Comparison of ENCODE assay signal across 23 mouse cellular contexts in genomic region chr6:135187076-135187917, GRCm38 (mm10). TPM values are rescaled to one million over a fixed set of nuclear protein-coding genes. Genes with fewer than 3 reads are reported as not detected.
DNase-seq lines count a peak whose midpoint lies in the region; ATAC-seq lines count a peak whose summit lies in the region.
"Had no signal": no experiment of that assay in that cellular context is flagged by ENCODE, and none has a peak within 500 bp of the region (broad histone marks: within the 10 kb centered on the region; RNA-seq: fewer than 3 reads in every experiment).

No protein-coding gene starts in this region.

- no peak for ATAC-seq in forebrain, embryonic 14.5 days
- ATAC-seq: forebrain, embryonic 16.5 days; hindbrain, embryonic 16.5 days; inflammation-experienced regulatory T-cells, adult 6 months; intestine, postnatal 0 days had no signal

- DNase-seq in 3134 (ENCODE audit: extremely low read depth, insufficient read length, low spot score) (peak; percentile 59), 3T3-L1 (ENCODE audit: low read depth, low spot score) (peak; percentile 91), NIH3T3 (ENCODE audit: low read depth) (peak; percentile 81)
- DNase-seq in fibroblast of lung, adult 2 months (ENCODE audit: low read depth), result peak; percentile 9
- no peak for DNase-seq in hindbrain, embryonic 10.5 days (ENCODE audit: low spot score)
- DNase-seq in forebrain, embryonic 14.5 days (ENCODE audit: low spot score), result no peak
- no peak for DNase-seq in heart, postnatal 25 days (ENCODE audit: low spot score)
- DNase-seq: adrenal gland, postnatal 10 days; cerebellum, adult 11-12 months; cerebellum, adult 9-10 months; cerebellum, postnatal 25 days; gastrocnemius, postnatal 14 days; heart, adult 2 months; heart, postnatal 36 days; kidney, adult 9 months had no signal

- peaks cover 5% of the 10 kb centered on the region; the same call in 1 of the 2 replicates for H3K27me3 ChIP-seq in hindbrain, embryonic 10.5 days (ENCODE audit: insufficient read depth, poor library complexity, severe bottlenecking)
- no peaks in the 10 kb centered on the region for H3K27me3 ChIP-seq in forebrain, embryonic 14.5 days (replicated peaks; ENCODE audit: control insufficient read depth, insufficient read depth, low read length)
- H3K27me3 ChIP-seq: CH12.LX; embryonic facial prominence, embryonic 12.5 days; hindbrain, embryonic 12.5 days had no signal

- H3K4me3 ChIP-seq in hindbrain, embryonic 10.5 days, result no peak overlapping the region
- H3K4me3 ChIP-seq in forebrain, embryonic 14.5 days (ENCODE audit: low read depth, low read length), result no peak overlapping the region
- H3K4me3 ChIP-seq: embryonic facial prominence, embryonic 12.5 days; heart, adult 2 months; hindbrain, embryonic 12.5 days had no signal

- H3K4me1 ChIP-seq in hindbrain, embryonic 10.5 days (replicated peaks), result peaks cover 19% of the 10 kb centered on the region
- H3K4me1 ChIP-seq in forebrain, embryonic 14.5 days (ENCODE audit: control insufficient read depth, insufficient read depth, low read length), result no peaks in the 10 kb centered on the region
- H3K4me1 ChIP-seq: embryonic facial prominence, embryonic 12.5 days had no signal

- no peaks in the 10 kb centered on the region for H3K36me3 ChIP-seq in hindbrain, embryonic 10.5 days
- H3K36me3 ChIP-seq in forebrain, embryonic 14.5 days (ENCODE audit: control insufficient read depth, insufficient read depth, low read length), result no peaks in the 10 kb centered on the region
- H3K36me3 ChIP-seq: embryonic facial prominence, embryonic 12.5 days; hindbrain, embryonic 12.5 days had no signal

- 65% methylated on average over 10 of the region's 10 CpGs for WGBS in hindbrain, embryonic 10.5 days
- WGBS in forebrain, embryonic 14.5 days, result 83% methylated on average over 10 of the region's 10 CpGs

- no peak overlapping the region for H3K9ac ChIP-seq in forebrain, embryonic 14.5 days (ENCODE audit: low read length)
- H3K9ac ChIP-seq: embryonic facial prominence, embryonic 12.5 days; hindbrain, embryonic 12.5 days had no signal

- intact Hi-C loops in heart, postnatal 25 days (cut with DNase I), result no loop called here

- H3K4me2 ChIP-seq in forebrain, embryonic 14.5 days (ENCODE audit: low read length), result no peak overlapping the region
- H3K4me2 ChIP-seq: embryonic facial prominence, embryonic 12.5 days; heart, embryonic 11.5 days; hindbrain, embryonic 12.5 days had no signal

- H3K27ac ChIP-seq in hindbrain, embryonic 10.5 days, result no peak overlapping the region
- H3K27ac ChIP-seq in forebrain, embryonic 14.5 days (ENCODE audit: low read depth, low read length), result no peak overlapping the region
- H3K27ac ChIP-seq: embryonic facial prominence, embryonic 12.5 days; heart, adult 2 months; hindbrain, embryonic 12.5 days had no signal

- no peaks in the 10 kb centered on the region for H3K9me3 ChIP-seq in hindbrain, embryonic 10.5 days
- no peaks in the 10 kb centered on the region for H3K9me3 ChIP-seq in forebrain, embryonic 14.5 days (replicated peaks; ENCODE audit: control insufficient read depth, low read length)
- H3K9me3 ChIP-seq: embryonic facial prominence, embryonic 12.5 days; hindbrain, embryonic 12.5 days had no signal

RNA-seq across cellular contexts. Expression of gene Fam234b, which starts 10.5 kb away (rescaled TPM):
- 24.5 and 28.0 TPM in 2 replicates for polyA plus RNA-seq in hindbrain, embryonic 10.5 days (2016; fragmentation: Nextera tagmentation; extraction: Ambion mirVana)
- 75.5 and 95.1 TPM in 2 replicates for polyA plus RNA-seq in forebrain, embryonic 14.5 days (2014; fragmentation: Nextera tagmentation; extraction: Ambion mirVana)
- total RNA-seq in heart, postnatal 25 days (2021), result 1 to 10 TPM; 6.5 to 6.7 TPM

RNA-seq across cellular contexts. Expression of gene Hebp1, which starts 10.5 kb away (rescaled TPM):
- 6.3 and 9.0 TPM in 2 replicates for polyA plus RNA-seq in hindbrain, embryonic 10.5 days (2016; fragmentation: Nextera tagmentation; extraction: Ambion mirVana)
- 4.6 and 6.8 TPM in 2 replicates for polyA plus RNA-seq in forebrain, embryonic 14.5 days (2014; fragmentation: Nextera tagmentation; extraction: Ambion mirVana)
- 10 to 100 TPM; 40.0 to 43.4 TPM for total RNA-seq in heart, postnatal 25 days (2021)
- total RNA-seq: CH12.LX had no signal

Comparison
In these comparisons a context has a peak if more than half of its experiments do, and no peak if none do; other contexts are left out.
1. DNase-seq: peak in 3134 (single experiment), 3T3-L1 (single experiment), NIH3T3 (single experiment) and fibroblast of lung, adult 2 months (single experiment); none in hindbrain, embryonic 10.5 days (single experiment), forebrain, embryonic 14.5 days (single experiment) and heart, postnatal 25 days (single experiment).